Mouse (Mus musculus) layer of hippocampus, adult 11-12 months (tissue): ENCODE data around the gene Glipr1l3.
"Not testable (repeated sequence)": the region's sequence is repeated elsewhere in the genome, so short reads cannot be mapped to it uniquely, and the experiment has no call there.

ENCODE experiments used
- DNase-seq: peaks from one replicate; pipeline ENCODE4 v3.0.0; 2022; ENCODE audit warnings: low spot score

Gene Glipr1l3

GRCm38 (mm10) chr10:112159882-112160560 lies at the start of gene Glipr1l3:
Gene Glipr1l3, minus strand, starts transcription at chr10:112160327.
- peak; percentile 89 for DNase-seq

- peak; percentile 53 for DNase-seq
Observed at GRCm38 (mm10) chr10:112203463-112203862, 43.3 kb upstream of the Glipr1l3 start.

GRCm38 (mm10) chr10:112193919-112194318 lies 33.8 kb upstream of the Glipr1l3 start:
- DNase-seq = not testable (repeated sequence)

DNA sequence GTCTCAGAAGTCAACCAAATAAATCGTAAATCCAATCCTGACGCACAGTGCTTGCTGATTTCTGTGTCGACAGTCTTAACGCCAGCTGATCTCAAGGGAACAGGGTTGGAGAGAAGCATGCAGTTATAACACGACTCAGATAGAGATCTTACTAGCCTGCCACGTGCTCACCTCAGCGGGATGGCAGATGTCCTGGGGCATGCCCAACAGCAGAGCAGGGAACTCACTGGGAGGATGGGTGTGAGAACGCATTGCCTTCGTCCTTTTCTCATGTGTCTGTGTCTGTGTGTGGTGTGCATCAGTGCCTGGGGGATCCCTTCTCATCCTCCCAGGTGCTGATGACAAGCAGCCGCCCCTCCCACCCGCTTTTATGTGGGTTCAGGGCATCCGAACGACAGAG lies 16.9 kb upstream of the Glipr1l3 start:
- DNase-seq = not testable (repeated sequence)

DNA sequence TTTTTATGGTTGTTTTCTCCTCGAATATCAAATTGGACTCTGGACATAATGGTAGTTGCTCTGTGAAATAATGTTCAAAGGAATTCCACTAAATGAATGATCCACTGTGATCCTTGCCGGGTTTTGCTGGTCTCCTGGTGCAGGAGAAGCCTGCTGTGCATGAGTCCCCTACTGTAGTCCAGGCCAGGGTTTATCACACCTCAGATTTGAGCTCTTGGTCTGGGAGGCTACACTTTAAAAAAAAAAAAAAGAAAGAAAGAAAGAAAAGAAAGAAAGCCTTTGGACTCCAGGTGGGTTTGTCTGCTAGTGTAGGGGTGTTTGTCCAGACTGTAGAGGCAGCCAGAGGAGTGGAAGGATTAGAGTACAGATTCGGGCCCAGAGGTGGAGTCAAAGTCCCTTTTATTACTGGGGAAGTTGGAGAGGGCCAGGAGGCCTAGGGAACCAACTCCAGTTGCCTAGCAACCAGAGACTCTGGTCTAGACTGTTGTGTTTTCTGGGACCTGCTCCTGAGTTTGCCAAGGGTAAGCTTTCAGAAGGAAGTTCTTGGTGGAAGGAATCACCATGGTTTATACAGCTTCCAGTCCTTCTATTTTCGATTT lies 3.1 kb upstream of the Glipr1l3 start, which contains the start of gene Caps2:
Caps2 (plus strand) TSS at position 454 of the 599 bp plus-strand sequence.
- no peak for DNase-seq

- DNase-seq = no peak
Observed at GRCm38 (mm10) chr10:112139834-112140233, 20.3 kb downstream of the Glipr1l3 start.

DNA sequence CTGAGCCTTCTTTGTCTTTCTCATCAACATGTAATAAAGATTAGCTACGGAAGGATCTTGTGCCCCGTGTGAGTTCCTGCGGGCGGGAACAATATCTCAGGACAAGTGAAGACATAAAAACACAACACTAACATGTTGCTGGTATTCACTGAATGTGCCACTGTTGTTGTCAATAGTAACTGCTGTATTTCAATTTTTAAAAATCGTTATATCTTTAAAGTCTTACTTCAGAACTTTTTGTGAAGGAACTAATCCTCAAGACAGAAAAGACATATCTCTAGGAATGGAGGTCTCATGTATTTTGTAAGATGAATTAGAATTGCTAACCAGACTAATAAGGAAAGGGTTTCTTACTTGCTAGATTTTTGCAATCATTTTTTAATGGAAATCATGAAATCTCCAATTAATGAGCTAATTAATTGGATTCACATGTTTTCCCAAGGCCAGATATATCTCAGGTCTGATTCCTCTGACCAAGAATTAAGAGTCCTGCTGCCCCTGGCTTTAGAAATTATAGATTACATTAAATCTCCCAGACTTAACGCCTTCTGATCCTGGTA lies 21.2 kb downstream of the Glipr1l3 start:
- no peak for DNase-seq

- peak; percentile 69 for DNase-seq
Observed at GRCm38 (mm10) chr10:112138050-112138870, 21.9 kb downstream of the Glipr1l3 start.

- no peak for DNase-seq
Observed at GRCm38 (mm10) chr10:112132194-112132593, 27.9 kb downstream of the Glipr1l3 start.

- DNase-seq = not testable (repeated sequence)
Observed at GRCm38 (mm10) chr10:112127682-112128230, 32.4 kb downstream of the Glipr1l3 start.

- DNase-seq = not testable (repeated sequence)
Observed at GRCm38 (mm10) chr10:112125090-112125489, 35.0 kb downstream of the Glipr1l3 start.

- no peak for DNase-seq
Observed at GRCm38 (mm10) chr10:112110401-112110800, 49.7 kb downstream of the Glipr1l3 start.

DNA sequence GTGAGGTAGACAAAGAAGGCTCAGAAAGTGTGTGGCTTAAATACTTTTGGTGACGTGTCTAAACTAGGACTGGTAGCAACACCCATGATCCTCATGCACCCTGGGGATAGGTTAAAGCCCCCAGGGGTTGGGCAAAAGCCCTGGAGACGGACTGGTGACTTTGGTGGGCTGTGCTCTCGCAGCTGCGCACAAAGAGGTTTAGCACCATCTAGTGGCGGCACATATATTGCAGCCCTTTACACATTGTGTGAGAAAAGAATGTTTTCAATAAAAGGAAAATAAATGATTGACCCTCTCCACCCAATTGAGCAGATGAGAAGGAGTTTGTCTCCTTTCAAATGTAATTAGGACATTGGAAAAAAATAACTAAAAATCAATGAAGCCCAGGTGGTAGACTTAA lies 54.3 kb downstream of the Glipr1l3 start:
- DNase-seq = peak; percentile 68
